15 mouse cellular contexts compared by ENCODE assay signal in the genomic region with DNA sequence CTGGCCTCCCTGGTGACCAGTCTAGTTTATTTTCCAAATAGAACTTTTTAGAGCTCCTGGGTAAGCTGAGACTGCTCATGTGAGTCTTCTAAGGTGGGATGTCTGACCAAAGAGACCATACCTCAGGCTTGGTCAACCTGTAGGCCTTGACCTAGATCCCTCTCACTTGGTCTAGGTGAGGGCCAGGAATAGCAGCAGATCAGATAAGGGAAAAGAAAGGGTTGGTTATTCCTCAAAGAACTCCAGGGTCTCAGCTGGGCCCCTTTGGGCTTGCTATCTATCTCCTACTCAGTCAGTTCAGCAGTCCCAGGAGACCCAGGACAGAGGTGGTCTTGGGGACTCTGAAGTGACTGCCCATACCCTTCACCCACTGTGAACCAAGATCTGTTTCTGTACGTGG. TPM values are rescaled to one million over a fixed set of nuclear protein-coding genes. Genes with fewer than 3 reads are reported as not detected.
A peak's percentile ranks its signal among the peaks of the same experiment; 100 is the strongest.
DNase-seq lines count a peak whose midpoint lies in the region; ATAC-seq lines count a peak whose summit lies in the region.
"Had no signal": no experiment of that assay in that cellular context is flagged by ENCODE, and none has a peak within 500 bp of the region (broad histone marks: within the 10 kb centered on the region; RNA-seq: fewer than 3 reads in every experiment).

No protein-coding gene starts in this region.

- no peak for DNase-seq in hindbrain, embryonic 11.5 days (ENCODE audit: low spot score)
- no peak for DNase-seq in embryonic facial prominence, embryonic 14.5 days (ENCODE audit: low spot score)
- no peak for DNase-seq in left cerebral cortex, postnatal 10 days (ENCODE audit: extremely low spot score in 1 of 2, low spot score in 2 of 2)
- DNase-seq in liver, embryonic 11.5 days (ENCODE audit: low spot score): no peak
- DNase-seq in right cerebral cortex, postnatal 10 days (ENCODE audit: low spot score in 2 of 2): no peak
- DNase-seq: adrenal gland, postnatal 14 days; cerebellum, postnatal 36 days; kidney, postnatal 10 days; thymus, postnatal 25 days had no signal

- H3K9me3 ChIP-seq in hindbrain, embryonic 12.5 days (replicated peaks): no peaks in the 10 kb centered on the region
- no peaks in the 10 kb centered on the region for H3K9me3 ChIP-seq in hindbrain, embryonic 11.5 days (ENCODE audit: control insufficient read depth, low read length)
- no peaks in the 10 kb centered on the region for H3K9me3 ChIP-seq in embryonic facial prominence, embryonic 14.5 days (ENCODE audit: control insufficient read depth, low read length)
- H3K9me3 ChIP-seq in hindbrain, embryonic 15.5 days: no peaks in the 10 kb centered on the region
- H3K9me3 ChIP-seq in midbrain, embryonic 15.5 days: no peaks in the 10 kb centered on the region
- no peaks in the 10 kb centered on the region for H3K9me3 ChIP-seq in liver, embryonic 11.5 days (ENCODE audit: control insufficient read depth, low read length)

- 19% methylated on average over 1 of the region's 1 CpGs for WGBS in hindbrain, embryonic 12.5 days
- WGBS in hindbrain, embryonic 11.5 days: 29% methylated on average over 1 of the region's 1 CpGs
- WGBS in embryonic facial prominence, embryonic 14.5 days: 35% methylated on average over 1 of the region's 1 CpGs
- 19% methylated on average over 1 of the region's 1 CpGs for WGBS in hindbrain, embryonic 15.5 days
- WGBS in midbrain, embryonic 15.5 days: 11% methylated on average over 1 of the region's 1 CpGs
- WGBS in liver, embryonic 11.5 days: 52% methylated on average over 1 of the region's 1 CpGs

- no peak for ATAC-seq in hindbrain, embryonic 12.5 days (ENCODE audit: low FRiP score)
- ATAC-seq in hindbrain, embryonic 11.5 days (ENCODE audit: low FRiP score): no peak
- ATAC-seq in embryonic facial prominence, embryonic 14.5 days (ENCODE audit: low read depth): no peak
- ATAC-seq in hindbrain, embryonic 15.5 days (ENCODE audit: low FRiP score, low read depth): no peak
- no peak for ATAC-seq in midbrain, embryonic 15.5 days (replicated peaks)
- ATAC-seq in liver, embryonic 11.5 days (replicated peaks; ENCODE audit: low FRiP score): no peak

- no peak overlapping the region for H3K9ac ChIP-seq in hindbrain, embryonic 12.5 days
- no peak overlapping the region for H3K9ac ChIP-seq in hindbrain, embryonic 11.5 days (ENCODE audit: low read depth, low read length)
- H3K9ac ChIP-seq in embryonic facial prominence, embryonic 14.5 days (ENCODE audit: low read depth, low read length): no peak overlapping the region
- H3K9ac ChIP-seq in hindbrain, embryonic 15.5 days: no peak overlapping the region
- no peak overlapping the region for H3K9ac ChIP-seq in midbrain, embryonic 15.5 days
- no peak overlapping the region for H3K9ac ChIP-seq in liver, embryonic 11.5 days (ENCODE audit: low read depth, low read length)

- peak overlapping the region; percentile 36; the same call in 1 of the 2 replicates for H3K27ac ChIP-seq in hindbrain, embryonic 12.5 days
- H3K27ac ChIP-seq in hindbrain, embryonic 11.5 days (ENCODE audit: low read depth, low read length): no peak overlapping the region
- peak overlapping the region; percentile 70; the same call in 1 of the 2 replicates for H3K27ac ChIP-seq in embryonic facial prominence, embryonic 14.5 days (replicated peaks; ENCODE audit: low read depth, low read length)
- H3K27ac ChIP-seq in hindbrain, embryonic 15.5 days (replicated peaks): peak overlapping the region; percentile 53
- peak overlapping the region; percentile 19; the same call in 1 of the 2 replicates for H3K27ac ChIP-seq in midbrain, embryonic 15.5 days
- no peak overlapping the region for H3K27ac ChIP-seq in liver, embryonic 11.5 days (ENCODE audit: low read depth, low read length)
- H3K27ac ChIP-seq: macrophage had no signal

- intact Hi-C loops in left cerebral cortex, postnatal 10 days (cut with DNase I): no loop called here

- H3K4me3 ChIP-seq in hindbrain, embryonic 12.5 days: no peak overlapping the region
- no peak overlapping the region for H3K4me3 ChIP-seq in hindbrain, embryonic 11.5 days (ENCODE audit: low read depth, low read length)
- no peak overlapping the region for H3K4me3 ChIP-seq in embryonic facial prominence, embryonic 14.5 days (ENCODE audit: low read depth, low read length)
- no peak overlapping the region for H3K4me3 ChIP-seq in hindbrain, embryonic 15.5 days
- H3K4me3 ChIP-seq in midbrain, embryonic 15.5 days: no peak overlapping the region
- H3K4me3 ChIP-seq in liver, embryonic 11.5 days (ENCODE audit: low read depth, low read length): no peak overlapping the region
- H3K4me3 ChIP-seq: erythroblast, embryonic 14.5 days; myocyte had no signal

- peaks cover 69% of the 10 kb centered on the region for H3K4me1 ChIP-seq in hindbrain, embryonic 12.5 days
- H3K4me1 ChIP-seq in hindbrain, embryonic 11.5 days (replicated peaks; ENCODE audit: control insufficient read depth, insufficient read depth, low read length): peaks cover 44% of the 10 kb centered on the region
- peaks cover 56% of the 10 kb centered on the region for H3K4me1 ChIP-seq in embryonic facial prominence, embryonic 14.5 days (ENCODE audit: control insufficient read depth, insufficient read depth, low read length)
- peaks cover 44% of the 10 kb centered on the region for H3K4me1 ChIP-seq in hindbrain, embryonic 15.5 days (replicated peaks)
- H3K4me1 ChIP-seq in midbrain, embryonic 15.5 days: peaks cover 38% of the 10 kb centered on the region
- peaks cover 36% of the 10 kb centered on the region for H3K4me1 ChIP-seq in liver, embryonic 11.5 days (replicated peaks; ENCODE audit: control insufficient read depth, insufficient read depth, low read length)

- peaks cover 81% of the 10 kb centered on the region for H3K27me3 ChIP-seq in hindbrain, embryonic 12.5 days
- H3K27me3 ChIP-seq in hindbrain, embryonic 11.5 days (ENCODE audit: control insufficient read depth, insufficient read depth, low read length): peaks cover 6% of the 10 kb centered on the region; the same call in 1 of the 2 replicates
- no peaks in the 10 kb centered on the region for H3K27me3 ChIP-seq in embryonic facial prominence, embryonic 14.5 days (replicated peaks; ENCODE audit: control insufficient read depth, insufficient read depth, low read length)
- peaks cover 17% of the 10 kb centered on the region for H3K27me3 ChIP-seq in hindbrain, embryonic 15.5 days
- peaks cover 24% of the 10 kb centered on the region for H3K27me3 ChIP-seq in midbrain, embryonic 15.5 days (replicated peaks)
- H3K27me3 ChIP-seq in liver, embryonic 11.5 days (replicated peaks; ENCODE audit: control insufficient read depth, insufficient read depth, low read length): peaks cover 56% of the 10 kb centered on the region

- H3K4me2 ChIP-seq in hindbrain, embryonic 12.5 days (replicated peaks): no peak overlapping the region
- H3K4me2 ChIP-seq in hindbrain, embryonic 11.5 days (replicated peaks; ENCODE audit: low read depth, low read length): no peak overlapping the region
- H3K4me2 ChIP-seq in embryonic facial prominence, embryonic 14.5 days (ENCODE audit: low read depth, low read length): no peak overlapping the region
- no peak overlapping the region for H3K4me2 ChIP-seq in hindbrain, embryonic 15.5 days
- no peak overlapping the region for H3K4me2 ChIP-seq in midbrain, embryonic 15.5 days
- no peak overlapping the region for H3K4me2 ChIP-seq in liver, embryonic 11.5 days

- H3K36me3 ChIP-seq in hindbrain, embryonic 12.5 days: no peaks in the 10 kb centered on the region
- no peaks in the 10 kb centered on the region for H3K36me3 ChIP-seq in hindbrain, embryonic 11.5 days (ENCODE audit: control insufficient read depth, insufficient read depth, low read length)
- no peaks in the 10 kb centered on the region for H3K36me3 ChIP-seq in embryonic facial prominence, embryonic 14.5 days (ENCODE audit: control insufficient read depth, insufficient read depth, low read length)
- no peaks in the 10 kb centered on the region for H3K36me3 ChIP-seq in hindbrain, embryonic 15.5 days
- no peaks in the 10 kb centered on the region for H3K36me3 ChIP-seq in midbrain, embryonic 15.5 days (replicated peaks)
- no peaks in the 10 kb centered on the region for H3K36me3 ChIP-seq in liver, embryonic 11.5 days (ENCODE audit: control insufficient read depth, insufficient read depth, low read length)

RNA-seq across cellular contexts. Expression of a gene that starts 23.9 kb away (rescaled TPM):
- polyA plus RNA-seq in hindbrain, embryonic 12.5 days (2016; fragmentation: Nextera tagmentation; extraction: Ambion mirVana): 63.6 and 68.4 TPM in 2 replicates
- 50.9 and 56.4 TPM in 2 replicates for polyA plus RNA-seq in hindbrain, embryonic 11.5 days (2014; fragmentation: Nextera tagmentation; extraction: Ambion mirVana)
- polyA plus RNA-seq in embryonic facial prominence, embryonic 14.5 days (2014; fragmentation: Nextera tagmentation; extraction: Ambion mirVana): 23.1 and 26.0 TPM in 2 replicates
- 39.4 and 40.5 TPM in 2 replicates for polyA plus RNA-seq in hindbrain, embryonic 15.5 days (2015; fragmentation: Nextera tagmentation; extraction: Ambion mirVana)
- 20.9 and 21.4 TPM in 2 replicates for polyA plus RNA-seq in midbrain, embryonic 15.5 days (2015; fragmentation: Nextera tagmentation; extraction: Ambion mirVana)
- 100 to 1,000 TPM in 1 of 2 experiments, 10 to 100 TPM in 1; 71.3 to 109 TPM for total RNA-seq in left cerebral cortex, postnatal 10 days (2021)
- polyA plus RNA-seq in liver, embryonic 11.5 days (2014; fragmentation: Nextera tagmentation; extraction: Ambion mirVana): 7.8 and 8.5 TPM in 2 replicates
- polyA plus RNA-seq: erythroblast, embryonic 14.5 days; macrophage had no signal

RNA-seq across cellular contexts. Expression of a gene that starts 39.3 kb away (rescaled TPM):
- polyA plus RNA-seq in hindbrain, embryonic 12.5 days (2016; fragmentation: Nextera tagmentation; extraction: Ambion mirVana): 33.3 and 33.8 TPM in 2 replicates
- polyA plus RNA-seq in hindbrain, embryonic 11.5 days (2014; fragmentation: Nextera tagmentation; extraction: Ambion mirVana): 37.2 and 39.0 TPM in 2 replicates
- 47.6 and 47.7 TPM in 2 replicates for polyA plus RNA-seq in embryonic facial prominence, embryonic 14.5 days (2014; fragmentation: Nextera tagmentation; extraction: Ambion mirVana)
- polyA plus RNA-seq in hindbrain, embryonic 15.5 days (2015; fragmentation: Nextera tagmentation; extraction: Ambion mirVana): 31.4 and 32.7 TPM in 2 replicates
- polyA plus RNA-seq in midbrain, embryonic 15.5 days (2015; fragmentation: Nextera tagmentation; extraction: Ambion mirVana): 31.1 and 32.0 TPM in 2 replicates
- 10 to 100 TPM; 22.2 to 23.9 TPM for total RNA-seq in left cerebral cortex, postnatal 10 days (2021)
- 35.7 and 38.0 TPM in 2 replicates for polyA plus RNA-seq in liver, embryonic 11.5 days (2014; fragmentation: Nextera tagmentation; extraction: Ambion mirVana)

RNA-seq across cellular contexts. Expression of a gene that starts 39.6 kb away (rescaled TPM):
- 161 TPM in 2 replicates for polyA plus RNA-seq in hindbrain, embryonic 12.5 days (2016; fragmentation: Nextera tagmentation; extraction: Ambion mirVana)
- 232 and 255 TPM in 2 replicates for polyA plus RNA-seq in hindbrain, embryonic 11.5 days (2014; fragmentation: Nextera tagmentation; extraction: Ambion mirVana)
- 127 and 153 TPM in 2 replicates for polyA plus RNA-seq in embryonic facial prominence, embryonic 14.5 days (2014; fragmentation: Nextera tagmentation; extraction: Ambion mirVana)
- 40.9 and 48.9 TPM in 2 replicates for polyA plus RNA-seq in hindbrain, embryonic 15.5 days (2015; fragmentation: Nextera tagmentation; extraction: Ambion mirVana)
- polyA plus RNA-seq in midbrain, embryonic 15.5 days (2015; fragmentation: Nextera tagmentation; extraction: Ambion mirVana): 27.9 and 32.2 TPM in 2 replicates
- 10 to 100 TPM in 1 of 2 experiments, 1 to 10 TPM in 1; 9.9 to 15.0 TPM for total RNA-seq in left cerebral cortex, postnatal 10 days (2021)
- polyA plus RNA-seq in liver, embryonic 11.5 days (2014; fragmentation: Nextera tagmentation; extraction: Ambion mirVana): 229 and 255 TPM in 2 replicates

RNA-seq across cellular contexts. Expression of a gene that starts 45.2 kb away (rescaled TPM):
- polyA plus RNA-seq in hindbrain, embryonic 12.5 days (2016; fragmentation: Nextera tagmentation; extraction: Ambion mirVana): 182 and 186 TPM in 2 replicates
- 257 and 262 TPM in 2 replicates for polyA plus RNA-seq in hindbrain, embryonic 11.5 days (2014; fragmentation: Nextera tagmentation; extraction: Ambion mirVana)
- 188 and 196 TPM in 2 replicates for polyA plus RNA-seq in embryonic facial prominence, embryonic 14.5 days (2014; fragmentation: Nextera tagmentation; extraction: Ambion mirVana)
- polyA plus RNA-seq in hindbrain, embryonic 15.5 days (2015; fragmentation: Nextera tagmentation; extraction: Ambion mirVana): 118 and 127 TPM in 2 replicates
- 109 and 110 TPM in 2 replicates for polyA plus RNA-seq in midbrain, embryonic 15.5 days (2015; fragmentation: Nextera tagmentation; extraction: Ambion mirVana)
- 10 to 100 TPM; 26.5 to 28.9 TPM for total RNA-seq in left cerebral cortex, postnatal 10 days (2021)
- polyA plus RNA-seq in liver, embryonic 11.5 days (2014; fragmentation: Nextera tagmentation; extraction: Ambion mirVana): 369 and 394 TPM in 2 replicates

Comparison
In these comparisons a context has a peak if more than half of its experiments do, and no peak if none do; other contexts are left out.
1. H3K27ac ChIP-seq: peak in hindbrain, embryonic 12.5 days (single experiment), embryonic facial prominence, embryonic 14.5 days (single experiment), hindbrain, embryonic 15.5 days (single experiment) and midbrain, embryonic 15.5 days (single experiment); none in hindbrain, embryonic 11.5 days (single experiment) and liver, embryonic 11.5 days (single experiment).